Mouse (Mus musculus): ENCODE measurements around the gene Henmt1.

The Henmt1 gene

GRCm38 (mm10) chr3:108995379-108995778, 55.7 kb downstream of the Henmt1 start:
- intact Hi-C loops (cut with DNase I) = no loop called here

GRCm38 (mm10) chr3:108997284-108997683, 57.6 kb downstream of the Henmt1 start:
- intact Hi-C loops (cut with DNase I) = no loop called here

- intact Hi-C loops (cut with DNase I) = no loop called here
Measured at GRCm38 (mm10) chr3:108997762-108998161, 58.1 kb downstream of the Henmt1 start.

GRCm38 (mm10) chr3:108999173-108999572, 59.5 kb downstream of the Henmt1 start:
- intact Hi-C loops (cut with DNase I) = no loop called here

- intact Hi-C loops (cut with DNase I) = no loop called here
Measured at GRCm38 (mm10) chr3:109005777-109006176, 66.1 kb downstream of the Henmt1 start.

- intact Hi-C loops (cut with DNase I) = no loop called here
Measured at GRCm38 (mm10) chr3:109008180-109008579, 68.5 kb downstream of the Henmt1 start.
